Mouse (Mus musculus) megakaryocyte, embryonic 14.5 days (primary cell): Measurements from ENCODE around the gene Cyp11a1.

Source experiments
- FLI1 ChIP-seq: IDR thresholded peaks from 2 replicates; pipeline ENCODE4 v1.6.1; 2012; ENCODE audit warnings: low read length, inconsistent platforms, mixed read lengths
- GATA1 ChIP-seq: IDR thresholded peaks from 3 replicates; pipeline ENCODE4 v1.6.1; 2012; ENCODE audit warnings: mixed read lengths, low read length, inconsistent platforms, borderline replicate concordance

GRCm38 (mm10) chr9:58028841-58029240 is 22.6 kb downstream of the Cyp11a1 start:
- TF ChIP-seq FLI1 (no peak), GATA1 (no peak)
